ENCODE assay signal across 17 mouse cellular contexts in genomic region chr2:72779268-72780163, GRCm38 (mm10).
DNase-seq lines count a peak whose midpoint lies in the region; ATAC-seq and TF ChIP-seq lines count a peak whose summit lies in the region.
"Had no signal": no experiment of that assay in that cellular context is flagged by ENCODE, and none has a peak within 500 bp of the region (broad histone marks: within the 10 kb centered on the region; RNA-seq: fewer than 3 reads in every experiment).

No protein-coding gene starts in this region.

- H3K4me3 ChIP-seq in intestine, embryonic 14.5 days (ENCODE audit: low read depth, low read length): no peak overlapping the region
- H3K4me3 ChIP-seq in intestine, embryonic 15.5 days (replicated peaks): no peak overlapping the region
- peak overlapping the region in 1 of 3 experiments; percentile 51 for H3K4me3 ChIP-seq in CH12.LX (replicated peaks in 1 of 3; ENCODE audit: low read depth in 2 of 3, low read length in 2 of 3, poor library complexity in 1 of 3)
- no peak overlapping the region for H3K4me3 ChIP-seq in limb, embryonic 12.5 days (replicated peaks)
- H3K4me3 ChIP-seq in forebrain, embryonic 13.5 days: no peak overlapping the region
- H3K4me3 ChIP-seq: liver, embryonic 13.5 days; megakaryocyte, embryonic 14.5 days; neural tube, embryonic 13.5 days; stomach, embryonic 15.5 days had no signal

- ATAC-seq in intestine, embryonic 14.5 days (replicated peaks; ENCODE audit: low FRiP score, low TSS enrichment, low read depth): no peak
- no peak for ATAC-seq in intestine, embryonic 15.5 days
- ATAC-seq in limb, embryonic 12.5 days (ENCODE audit: insufficient number of reproducible peaks, insufficient read depth, low FRiP score, low TSS enrichment, low read depth): no peak
- ATAC-seq in forebrain, embryonic 13.5 days: no peak
- ATAC-seq: forebrain, embryonic 16.5 days had no signal

- WGBS in intestine, embryonic 14.5 days: 89% methylated on average over 7 of the region's 7 CpGs
- 90% methylated on average over 7 of the region's 7 CpGs for WGBS in intestine, embryonic 15.5 days
- WGBS in limb, embryonic 12.5 days: 86% methylated on average over 7 of the region's 7 CpGs
- WGBS in forebrain, embryonic 13.5 days: 89% methylated on average over 7 of the region's 7 CpGs

- DNase-seq in intestine, embryonic 14.5 days (ENCODE audit: low spot score): peak; percentile 24
- peak; percentile 84 for DNase-seq in CH12.LX (ENCODE audit: extremely low read depth)
- peak; percentile 62 for DNase-seq in Muller cell, postnatal 12 days (ENCODE audit: inconsistent ontology term)
- DNase-seq in urinary bladder, postnatal 25 days (ENCODE audit: low spot score): no peak
- DNase-seq: adrenal gland, postnatal 36 days; cerebellum, adult 9-11 months; kidney, postnatal 25 days; layer of hippocampus, adult 9-11 months; liver, embryonic 13.5 days; lung, postnatal 10 days had no signal

- TF ChIP-seq CTCF in CH12.LX (conservative IDR thresholded peaks at IDR 0.05 in 1 of 2, IDR thresholded peaks at IDR 0.05 in 1 of 2; ENCODE audit: low read depth in 2 of 2, low read length in 2 of 2): no peak

- no peaks in the 10 kb centered on the region for H3K27me3 ChIP-seq in intestine, embryonic 14.5 days (replicated peaks; ENCODE audit: control insufficient read depth, insufficient read depth, low read length)
- H3K27me3 ChIP-seq in intestine, embryonic 15.5 days (replicated peaks): no peaks in the 10 kb centered on the region
- H3K27me3 ChIP-seq in CH12.LX (replicated peaks): no peaks in the 10 kb centered on the region
- no peaks in the 10 kb centered on the region for H3K27me3 ChIP-seq in limb, embryonic 12.5 days
- H3K27me3 ChIP-seq in forebrain, embryonic 13.5 days: no peaks in the 10 kb centered on the region
- H3K27me3 ChIP-seq: stomach, embryonic 15.5 days had no signal

- in situ Hi-C loops in CH12.LX (cut with MboI; ENCODE audit: low pct_ligation_motif_present, low pct_unique_long_range_greater_than_20kb, low sequenced_read_pairs): no loop called here

- H3K79me2 ChIP-seq in CH12.LX (replicated peaks; ENCODE audit: control insufficient read depth, extremely low read depth, insufficient read depth, poor library complexity, severe bottlenecking): no peaks in the 10 kb centered on the region

- H3K4me2 ChIP-seq in intestine, embryonic 14.5 days (ENCODE audit: low read length): no peak overlapping the region
- H3K4me2 ChIP-seq in intestine, embryonic 15.5 days (replicated peaks): no peak overlapping the region
- peak overlapping the region; percentile 83 for H3K4me2 ChIP-seq in CH12.LX (ENCODE audit: insufficient read depth, low read depth, poor library complexity, severe bottlenecking)
- no peak overlapping the region for H3K4me2 ChIP-seq in limb, embryonic 12.5 days
- H3K4me2 ChIP-seq in forebrain, embryonic 13.5 days: no peak overlapping the region
- H3K4me2 ChIP-seq: liver, embryonic 13.5 days; neural tube, embryonic 13.5 days; stomach, embryonic 15.5 days had no signal

- H3K9me3 ChIP-seq in intestine, embryonic 14.5 days (ENCODE audit: control insufficient read depth, low read length): no peaks in the 10 kb centered on the region
- no peaks in the 10 kb centered on the region for H3K9me3 ChIP-seq in intestine, embryonic 15.5 days
- H3K9me3 ChIP-seq in CH12.LX (replicated peaks; ENCODE audit: low read length): no peaks in the 10 kb centered on the region
- no peaks in the 10 kb centered on the region for H3K9me3 ChIP-seq in limb, embryonic 12.5 days
- H3K9me3 ChIP-seq in forebrain, embryonic 13.5 days (replicated peaks): no peaks in the 10 kb centered on the region
- H3K9me3 ChIP-seq: liver, embryonic 13.5 days; megakaryocyte, embryonic 14.5 days; neural tube, embryonic 13.5 days; stomach, embryonic 15.5 days had no signal

- peak; percentile 51; the same call in 1 of the 2 replicates for TF ChIP-seq POLR2A in CH12.LX (IDR thresholded peaks at IDR 0.05; ENCODE audit: low read depth, low read length)

- H3K9ac ChIP-seq in intestine, embryonic 14.5 days (ENCODE audit: low read length): no peak overlapping the region
- H3K9ac ChIP-seq in intestine, embryonic 15.5 days: no peak overlapping the region
- H3K9ac ChIP-seq in CH12.LX (ENCODE audit: insufficient read depth, low read depth): peak overlapping the region; percentile 67
- no peak overlapping the region for H3K9ac ChIP-seq in limb, embryonic 12.5 days (replicated peaks)
- no peak overlapping the region for H3K9ac ChIP-seq in forebrain, embryonic 13.5 days
- H3K9ac ChIP-seq: liver, embryonic 13.5 days; neural tube, embryonic 13.5 days; stomach, embryonic 15.5 days had no signal

- no peak overlapping the region for H3K27ac ChIP-seq in intestine, embryonic 14.5 days (ENCODE audit: low read depth)
- no peak overlapping the region for H3K27ac ChIP-seq in intestine, embryonic 15.5 days
- H3K27ac ChIP-seq in CH12.LX (ENCODE audit: insufficient read depth, low read depth): peak overlapping the region; percentile 100
- 0 out of 2 replicates have a peak overlapping the region, but pooled peaks have one; percentile 12 for H3K27ac ChIP-seq in limb, embryonic 12.5 days
- H3K27ac ChIP-seq in forebrain, embryonic 13.5 days: no peak overlapping the region
- H3K27ac ChIP-seq: liver, embryonic 13.5 days; neural tube, embryonic 13.5 days; stomach, embryonic 15.5 days had no signal

- dilution Hi-C loops in CH12.LX (cut with MboI; ENCODE audit: extremely low pct_ligation_motif_present, extremely low pct_unique_long_range_greater_than_20kb, low sequenced_read_pairs): no loop called here

- TF ChIP-seq EP300 in CH12.LX (IDR thresholded peaks at IDR 0.05; ENCODE audit: low read length): peak; percentile 57

- H3K36me3 ChIP-seq in intestine, embryonic 14.5 days (ENCODE audit: control insufficient read depth, insufficient read depth, low read length): no peaks in the 10 kb centered on the region
- H3K36me3 ChIP-seq in intestine, embryonic 15.5 days: no peaks in the 10 kb centered on the region
- H3K36me3 ChIP-seq in CH12.LX (replicated peaks in 1 of 2; ENCODE audit: control insufficient read depth in 1 of 2, insufficient read depth in 1 of 2, low read length in 1 of 2): no peaks in the 10 kb centered on the region
- no peaks in the 10 kb centered on the region for H3K36me3 ChIP-seq in limb, embryonic 12.5 days
- H3K36me3 ChIP-seq in forebrain, embryonic 13.5 days (ENCODE audit: poor library complexity, severe bottlenecking): no peaks in the 10 kb centered on the region
- H3K36me3 ChIP-seq: liver, embryonic 13.5 days; neural tube, embryonic 13.5 days; stomach, embryonic 15.5 days had no signal

- TF ChIP-seq RAD21 in CH12.LX (IDR thresholded peaks at IDR 0.05; ENCODE audit: low read depth, low read length): no peak

- H3K4me1 ChIP-seq in intestine, embryonic 14.5 days (replicated peaks; ENCODE audit: control insufficient read depth, insufficient read depth, low read length): no peaks in the 10 kb centered on the region
- no peaks in the 10 kb centered on the region; the same call in 1 of the 2 replicates for H3K4me1 ChIP-seq in intestine, embryonic 15.5 days (replicated peaks)
- H3K4me1 ChIP-seq in CH12.LX (ENCODE audit: control insufficient read depth in 1 of 2, insufficient read depth in 2 of 2): peaks cover 20 to 45% of the 10 kb centered on the region in 2 experiments; a peak in 3 of 4 replicates
- H3K4me1 ChIP-seq in limb, embryonic 12.5 days (replicated peaks): peaks cover 28% of the 10 kb centered on the region
- peaks cover 22% of the 10 kb centered on the region; the same call in 1 of the 2 replicates for H3K4me1 ChIP-seq in forebrain, embryonic 13.5 days
- H3K4me1 ChIP-seq: liver, embryonic 13.5 days had no signal

TF ChIP-seq in CH12.LX, 34 proteins besides CTCF, POLR2A, EP300 and RAD21 (continues in another document):
- TF ChIP-seq IRF4 (IDR thresholded peaks at IDR 0.05; ENCODE audit: low read depth, low read length) (0 out of 2 replicates have a peak, but pooled peaks have one; percentile 17), USF1 (IDR thresholded peaks at IDR 0.05; ENCODE audit: low read depth, low read length) (peak; percentile 95), POLR2AphosphoS2 (IDR thresholded peaks at IDR 0.05; ENCODE audit: low read depth, low read length) (no peak), ZC3H11A (IDR thresholded peaks at IDR 0.05; ENCODE audit: low read depth, low read length) (no peak), MAFK (IDR thresholded peaks at IDR 0.05; ENCODE audit: insufficient replicate concordance, low read length) (peak; percentile 53; the same call in 1 of the 2 replicates), E2F4 (IDR thresholded peaks at IDR 0.05; ENCODE audit: insufficient replicate concordance, low read depth, low read length) (no peak), NRF1 (IDR thresholded peaks at IDR 0.05; ENCODE audit: low read depth, low read length) (no peak), ZKSCAN1 (IDR thresholded peaks at IDR 0.05; ENCODE audit: borderline replicate concordance, low read depth, low read length) (no peak; the same call in 1 of the 2 replicates), ETS1 (conservative IDR thresholded peaks at IDR 0.05; ENCODE audit: low read depth, low read length) (peak; percentile 78), RCOR1 (conservative IDR thresholded peaks at IDR 0.05; ENCODE audit: low read depth, low read length) (peak; percentile 74), ZNF384 (IDR thresholded peaks at IDR 0.05; ENCODE audit: low read depth, low read length) (peak; percentile 13; the same call in 1 of the 2 replicates), GABPA (IDR thresholded peaks at IDR 0.05; ENCODE audit: insufficient replicate concordance, low read depth, low read length) (no peak), MAZ (IDR thresholded peaks at IDR 0.05; ENCODE audit: low read depth, low read length) (peak; percentile 39; the same call in 1 of the 2 replicates), UBTF (IDR thresholded peaks at IDR 0.05; ENCODE audit: low read depth, low read length) (no peak), TCF12 (IDR thresholded peaks at IDR 0.05; ENCODE audit: low read depth, low read length) (peak; percentile 92), BHLHE40 (IDR thresholded peaks at IDR 0.05; ENCODE audit: low read depth, low read length) (peak; percentile 91), CHD1 (IDR thresholded peaks at IDR 0.05; ENCODE audit: low read depth, low read length) (peak; percentile 95), HCFC1 (IDR thresholded peaks at IDR 0.05; ENCODE audit: low read depth, low read length) (no peak; the same call in none of the 2 replicates), SIN3A (IDR thresholded peaks at IDR 0.05; ENCODE audit: low read length) (peak; percentile 91), TBP (conservative IDR thresholded peaks at IDR 0.05; ENCODE audit: low read depth, low read length) (0 out of 2 replicates have a peak, but pooled peaks have one; percentile 25), KAT2A (IDR thresholded peaks at IDR 0.05; ENCODE audit: insufficient replicate concordance, low read length) (0 out of 2 replicates have a peak, but pooled peaks have one; percentile 9), CHD2 (IDR thresholded peaks at IDR 0.05; ENCODE audit: low read length) (no peak), MYC (IDR thresholded peaks at IDR 0.05; ENCODE audit: low read depth, low read length) (peak; percentile 92), SMC3 (IDR thresholded peaks at IDR 0.05; ENCODE audit: low read depth, low read length) (no peak)

Comparison
In these comparisons a context has a peak if more than half of its experiments do, and no peak if none do; other contexts are left out.
1. H3K27ac ChIP-seq: peak in CH12.LX (single experiment) and limb, embryonic 12.5 days (single experiment); none in intestine, embryonic 14.5 days (single experiment), intestine, embryonic 15.5 days (single experiment) and forebrain, embryonic 13.5 days (single experiment).